Mouse (Mus musculus): ENCODE measurements around the gene Mobp. TPM values are rescaled to one million over a fixed set of nuclear protein-coding genes. Genes with fewer than 3 reads are reported as not detected.
A peak's percentile ranks its signal among the peaks of the same experiment; 100 is the strongest.

Gene Mobp
- polyA plus RNA-seq, 1 experiment from 2014 or later = 0.07 TPM

GRCm38 (mm10) chr9:120214978-120215495 lies 65.5 kb downstream of the Mobp start:
- Histone ChIP-seq H3K4me1 (ENCODE audit: control insufficient read depth, insufficient read depth, low read length) (peaks cover 25% of the 10 kb centered on the region), H3K27ac (ENCODE audit: low read length) (peak overlapping the region; percentile 10; the same call in 1 of the 2 replicates), H3K36me3 (ENCODE audit: control insufficient read depth, insufficient read depth) (no peaks in the 10 kb centered on the region), H3K9me3 (replicated peaks; ENCODE audit: control insufficient read depth, low read length) (no peaks in the 10 kb centered on the region; the same call in 1 of the 2 replicates), H3K27me3 (ENCODE audit: control insufficient read depth, insufficient read depth, low read length) (no peaks in the 10 kb centered on the region), H3K4me3 (ENCODE audit: low read length) (no peak overlapping the region), H3K9ac (ENCODE audit: low read length) (no peak overlapping the region), H3K4me2 (ENCODE audit: low read depth, low read length) (no peak overlapping the region)
- 53% methylated on average over 11 of the region's 11 CpGs for WGBS
- ATAC-seq (replicated peaks; ENCODE audit: extremely low read depth, insufficient read depth, low FRiP score) = 0 out of 2 replicates have a peak, but pooled peaks have one; percentile 31

GRCm38 (mm10) chr9:120219411-120219810 lies 69.9 kb downstream of the Mobp start:
- Histone ChIP-seq H3K4me3 (ENCODE audit: low read length) (no peak overlapping the region), H3K36me3 (ENCODE audit: control insufficient read depth, insufficient read depth) (no peaks in the 10 kb centered on the region), H3K9me3 (replicated peaks; ENCODE audit: control insufficient read depth, low read length) (no peaks in the 10 kb centered on the region), H3K27ac (ENCODE audit: low read length) (peak overlapping the region; percentile 41; the same call in 1 of the 2 replicates), H3K4me1 (ENCODE audit: control insufficient read depth, insufficient read depth, low read length) (peaks cover 25% of the 10 kb centered on the region), H3K9ac (ENCODE audit: low read length) (no peak overlapping the region), H3K27me3 (ENCODE audit: control insufficient read depth, insufficient read depth, low read length) (no peaks in the 10 kb centered on the region), H3K4me2 (ENCODE audit: low read depth, low read length) (no peak overlapping the region)
- no peak for ATAC-seq (replicated peaks; ENCODE audit: extremely low read depth, insufficient read depth, low FRiP score)
- 39% methylated on average over 3 of the region's 3 CpGs for WGBS

Other genes starting within 250 kb of the Mobp start
- gene Gorasp1, start 212.1 kb upstream of the Mobp start, polyA plus RNA-seq (2015; fragmentation: Nextera tagmentation; extraction: Ambion mirVana) = 22.4 and 23.1 TPM in 2 replicates
- gene Ttc21a, start 212.1 kb upstream of the Mobp start, polyA plus RNA-seq (2015; fragmentation: Nextera tagmentation; extraction: Ambion mirVana) = 0.37 and 0.39 TPM in 2 replicates
- gene Csrnp1, start 165.0 kb upstream of the Mobp start, polyA plus RNA-seq (2015; fragmentation: Nextera tagmentation; extraction: Ambion mirVana) = 6.5 and 9.4 TPM in 2 replicates
- gene Xirp1, start 126.1 kb upstream of the Mobp start, polyA plus RNA-seq (2015; fragmentation: Nextera tagmentation; extraction: Ambion mirVana) = 54.9 and 56.1 TPM in 2 replicates
- gene Cx3cr1, start 79.8 kb upstream of the Mobp start, polyA plus RNA-seq (2015; fragmentation: Nextera tagmentation; extraction: Ambion mirVana) = 6.1 and 6.2 TPM in 2 replicates
- gene Ccr8, start 57.6 kb upstream of the Mobp start, polyA plus RNA-seq (2015; fragmentation: Nextera tagmentation; extraction: Ambion mirVana) = 1.2 and 4.4 TPM in 2 replicates
- 21.9 and 23.0 TPM in 2 replicates for gene Slc25a38, start 39.3 kb upstream of the Mobp start, polyA plus RNA-seq (2015; fragmentation: Nextera tagmentation; extraction: Ambion mirVana)
- gene Rpsa, start 22.0 kb upstream of the Mobp start, polyA plus RNA-seq (2015; fragmentation: Nextera tagmentation; extraction: Ambion mirVana) = 839 and 856 TPM in 2 replicates
- 0.17 and 0.24 TPM in 2 replicates for gene Myrip, start 151.8 kb downstream of the Mobp start, polyA plus RNA-seq (2015; fragmentation: Nextera tagmentation; extraction: Ambion mirVana)